Mouse (Mus musculus) adipocyte (in vitro differentiated cells): ENCODE results near the gene Thrap3.
"Not testable (repeated sequence)": the region's sequence is repeated elsewhere in the genome, so short reads cannot be mapped to it uniquely, and the experiment has no call there.

ENCODE experiments used
- DNase-seq: peaks from one replicate; pipeline ENCODE4 v3.0.0-alpha.2; 2016; ENCODE audit warnings: low spot score

Gene Thrap3

GRCm38 (mm10) chr4:126219540-126219939 is 17.0 kb upstream of the Thrap3 start:
- not testable (repeated sequence) for DNase-seq

GRCm38 (mm10) chr4:126217771-126218170 is 15.2 kb upstream of the Thrap3 start:
- peak; percentile 83 for DNase-seq

- DNase-seq: no peak
These were observed 4.5 kb upstream of the Thrap3 start for GRCm38 (mm10) chr4:126207081-126207480.

GRCm38 (mm10) chr4:126205386-126205785 is 2.8 kb upstream of the Thrap3 start:
- DNase-seq: no peak

- DNase-seq: no peak
These were observed 2.2 kb upstream of the Thrap3 start for GRCm38 (mm10) chr4:126204661-126205230.

GRCm38 (mm10) chr4:126204016-126204415 is 1.5 kb upstream of the Thrap3 start:
- DNase-seq: no peak

- peak; percentile 20 for DNase-seq
These were observed 856 bp upstream of the Thrap3 start for GRCm38 (mm10) chr4:126203336-126203895.

- peak; percentile 81 for DNase-seq
These were observed 852 bp downstream of the Thrap3 start for GRCm38 (mm10) chr4:126201514-126202302.

- DNase-seq: no peak
These were observed 1.9 kb downstream of the Thrap3 start for GRCm38 (mm10) chr4:126200656-126201055.

- DNase-seq: no peak
These were observed 2.5 kb downstream of the Thrap3 start for GRCm38 (mm10) chr4:126200036-126200435.

- DNase-seq: peak; percentile 40
These were observed 3.0 kb downstream of the Thrap3 start for GRCm38 (mm10) chr4:126199556-126199955.

GRCm38 (mm10) chr4:126197485-126197884 is 5.1 kb downstream of the Thrap3 start:
- peak; percentile 27 for DNase-seq

GRCm38 (mm10) chr4:126194916-126195315 is 7.6 kb downstream of the Thrap3 start:
- DNase-seq: no peak

- DNase-seq: no peak
These were observed 8.3 kb downstream of the Thrap3 start for GRCm38 (mm10) chr4:126194216-126194615.

- no peak for DNase-seq
These were observed 11.9 kb downstream of the Thrap3 start for GRCm38 (mm10) chr4:126190636-126191035.

- DNase-seq: no peak
These were observed 15.5 kb downstream of the Thrap3 start for GRCm38 (mm10) chr4:126187096-126187495.

- DNase-seq: no peak
These were observed 19.5 kb downstream of the Thrap3 start for GRCm38 (mm10) chr4:126183034-126183433.

- DNase-seq: peak; percentile 75
These were observed 21.2 kb downstream of the Thrap3 start for GRCm38 (mm10) chr4:126181170-126181957.

- DNase-seq: not testable (repeated sequence)
These were observed 26.6 kb downstream of the Thrap3 start for GRCm38 (mm10) chr4:126175980-126176379.

- no peak for DNase-seq
These were observed 28.8 kb downstream of the Thrap3 start for GRCm38 (mm10) chr4:126173800-126174199.

- not testable (repeated sequence) for DNase-seq
These were observed 31.8 kb downstream of the Thrap3 start for GRCm38 (mm10) chr4:126170737-126171136.

- DNase-seq: peak; percentile 61
These were observed 33.7 kb downstream of the Thrap3 start for GRCm38 (mm10) chr4:126168851-126169250.
